Mouse (Mus musculus) MEL (cell line): ENCODE data around the gene Smg6. TPM values are rescaled to one million over a fixed set of nuclear protein-coding genes. Genes with fewer than 3 reads are reported as not detected.

Source experiments
- DNase-seq: peaks from one replicate; pipeline ENCODE4 v3.0.0; 2011; ENCODE audit warnings: low read depth, low spot score
- H3K27ac ChIP-seq: 2 replicates; pipeline ENCODE4 v1.5.1; 2012; ENCODE audit warnings: low read depth, mild to moderate bottlenecking, control low read depth, low read length, moderate library complexity; ENCODE audit not compliant: control insufficient read depth
- H3K27me3 ChIP-seq, 2 experiments: fragments of 150-350 bp in 1 of 2; sonication (generic) in 1 of 2; 2 replicates each; pipeline ENCODE4 v1.6.1; 2012; ENCODE audit warnings: low read length in 2 of 2, mild to moderate bottlenecking in 2 of 2, improper control_type of control experiment in 1 of 2, moderate library complexity in 1 of 2; ENCODE audit not compliant: insufficient read depth in 2 of 2, control insufficient read depth in 1 of 2
- H3K36me3 ChIP-seq, 2 experiments: 2 replicates each; pipeline ENCODE4 v1.6.1; 2012 to 2014; ENCODE audit warnings: low read length in 2 of 2, improper control_type of control experiment in 1 of 2, inconsistent platforms in 1 of 2, mild to moderate bottlenecking in 1 of 2; ENCODE audit not compliant: insufficient read depth in 2 of 2, control insufficient read depth in 1 of 2
- H3K4me1 ChIP-seq, 2 experiments: fragments of 150-350 bp in 1 of 2; sonication (generic) in 1 of 2; 2 replicates each; pipeline ENCODE4 v1.6.1; 2012; ENCODE audit warnings: low read length in 2 of 2, improper control_type of control experiment in 1 of 2, mild to moderate bottlenecking in 1 of 2; ENCODE audit not compliant: insufficient read depth in 2 of 2, control insufficient read depth in 1 of 2
- H3K4me3 ChIP-seq, 2 experiments: fragments of 150-350 bp in 1 of 2; sonication (generic) in 1 of 2; 2 replicates each; pipeline ENCODE4 v1.5.1; 2012; ENCODE audit warnings: low read depth in 2 of 2, low read length in 2 of 2, mild to moderate bottlenecking in 2 of 2, moderate library complexity in 2 of 2, control low read depth in 1 of 2, improper control_type of control experiment in 1 of 2; ENCODE audit not compliant: control insufficient read depth in 1 of 2, insufficient read depth in 1 of 2
- H3K79me2 ChIP-seq: 2 replicates; pipeline ENCODE4 v1.6.1; 2012; ENCODE audit warnings: mild to moderate bottlenecking, low read length, moderate library complexity; ENCODE audit not compliant: control insufficient read depth, poor library complexity, insufficient read depth
- H3K9ac ChIP-seq: 2 replicates; pipeline ENCODE4 v1.6.1; 2012; ENCODE audit warnings: low read depth, mild to moderate bottlenecking, control low read depth, low read length, moderate library complexity; ENCODE audit not compliant: control insufficient read depth, poor library complexity, severe bottlenecking
- H3K9me3 ChIP-seq: fragments of 150-350 bp; sonication (generic); replicated peaks from 2 replicates; pipeline ENCODE4 v1.6.1; 2012; ENCODE audit warnings: mild to moderate bottlenecking, low read length, improper control_type of control experiment, moderate library complexity; ENCODE audit not compliant: insufficient read depth
- CTCF ChIP-seq, 3 experiments: IDR thresholded peaks in 2 of 3; conservative IDR thresholded peaks in 1 of 3; 2 replicates each; pipeline ENCODE4 v1.5.1; 2011 to 2012; ENCODE audit warnings: low read length in 3 of 3, low read depth in 2 of 3, mild to moderate bottlenecking in 2 of 3, improper control_type of control experiment in 1 of 3, inconsistent platforms in 1 of 3, mixed read lengths in 1 of 3, moderate library complexity in 1 of 3; ENCODE audit not compliant: control insufficient read depth in 1 of 3, insufficient read depth in 1 of 3, poor library complexity in 1 of 3, severe bottlenecking in 1 of 3
- JUND ChIP-seq: IDR thresholded peaks from 2 replicates; pipeline ENCODE4 v1.6.1; 2011; ENCODE audit warnings: low read depth, mild to moderate bottlenecking, improper control_type of control experiment, low read length
- MAX ChIP-seq: IDR thresholded peaks from 2 replicates; pipeline ENCODE4 v1.6.1; 2011; ENCODE audit warnings: low read length, improper control_type of control experiment
- MXI1 ChIP-seq: IDR thresholded peaks from 2 replicates; pipeline ENCODE4 v1.6.1; 2011; ENCODE audit warnings: mild to moderate bottlenecking, low read depth, low read length, improper control_type of control experiment
- MYB ChIP-seq: IDR thresholded peaks from 2 replicates; pipeline ENCODE4 v1.6.1; 2011; ENCODE audit warnings: mild to moderate bottlenecking, low read depth, low read length, improper control_type of control experiment
- MYC ChIP-seq: IDR thresholded peaks from 2 replicates; pipeline ENCODE4 v1.6.1; 2011; ENCODE audit warnings: low read depth, mild to moderate bottlenecking, low read length, improper control_type of control experiment, moderate library complexity
- NELFE ChIP-seq: IDR thresholded peaks from 2 replicates; pipeline ENCODE4 v1.6.1; 2011; ENCODE audit warnings: low read depth, low read length, improper control_type of control experiment
- NRF1 ChIP-seq: IDR thresholded peaks from 2 replicates; pipeline ENCODE4 v1.6.1; 2014; ENCODE audit warnings: low read depth, mild to moderate bottlenecking, inconsistent platforms, low read length, improper control_type of control experiment, moderate library complexity; ENCODE audit not compliant: poor library complexity, insufficient read depth, severe bottlenecking
- POLR2AphosphoS2 ChIP-seq: IDR thresholded peaks from 2 replicates; pipeline ENCODE4 v1.6.1; 2011; ENCODE audit warnings: low read length, improper control_type of control experiment
- RAD21 ChIP-seq: IDR thresholded peaks from 2 replicates; pipeline ENCODE4 v1.6.1; 2011; ENCODE audit warnings: mild to moderate bottlenecking, low read depth, low read length, improper control_type of control experiment
- SIN3A ChIP-seq: IDR thresholded peaks from 2 replicates; pipeline ENCODE4 v1.6.1; 2012; ENCODE audit warnings: low read length, improper control_type of control experiment, inconsistent platforms
- TAL1 ChIP-seq: IDR thresholded peaks from 2 replicates; pipeline ENCODE4 v1.6.1; 2012; ENCODE audit warnings: mild to moderate bottlenecking, inconsistent platforms, low read length, moderate library complexity, mixed read lengths
- TCF12 ChIP-seq: IDR thresholded peaks from 2 replicates; pipeline ENCODE4 v1.6.1; 2014; ENCODE audit warnings: low read depth, mild to moderate bottlenecking, inconsistent platforms, low read length, improper control_type of control experiment, moderate library complexity
- UBTF ChIP-seq: IDR thresholded peaks from 2 replicates; pipeline ENCODE4 v1.6.1; 2012; ENCODE audit warnings: low read depth, mild to moderate bottlenecking, inconsistent platforms, low read length, improper control_type of control experiment, moderate library complexity, borderline replicate concordance; ENCODE audit not compliant: insufficient read depth
- USF1 ChIP-seq: IDR thresholded peaks from 2 replicates; pipeline ENCODE4 v1.6.1; 2014; ENCODE audit warnings: low read depth, mild to moderate bottlenecking, inconsistent platforms, low read length, improper control_type of control experiment, moderate library complexity
- ZMIZ1 ChIP-seq: IDR thresholded peaks from 2 replicates; pipeline ENCODE4 v1.6.1; 2012; ENCODE audit warnings: low read depth, mild to moderate bottlenecking, inconsistent platforms, low read length, improper control_type of control experiment, moderate library complexity
- ZNF384 ChIP-seq: IDR thresholded peaks from 2 replicates; pipeline ENCODE4 v1.6.1; 2012; ENCODE audit warnings: low read depth, mild to moderate bottlenecking, inconsistent platforms, low read length, improper control_type of control experiment
- polyA plus RNA-seq, 2 experiments: library from polyadenylated mRNA; stranded (reverse) in 1 of 2; unstranded in 1 of 2; fragments of >175 nt in 1 of 2; fragments of >200 nt in 1 of 2; gene quantifications; 2 replicates each; pipeline versions ENCODE4 v1.2.1 to v1.2.4; 2012; ENCODE audit warnings: low replicate concordance in 2 of 2, low read depth in 1 of 2; ENCODE audit not compliant: insufficient read length in 2 of 2, insufficient read depth in 1 of 2, missing spikeins in 1 of 2
- total RNA-seq: library from RNA; depleted of rRNA; stranded (reverse); fragments of 300-350 nt; gene quantifications from 2 replicates; pipeline ENCODE4 v1.2.3, GENCODE M21; 2012

Gene Smg6
- total and polyA plus RNA-seq, 3 experiments, result 11.6 to 19.0 TPM; not detected in 1

DNA sequence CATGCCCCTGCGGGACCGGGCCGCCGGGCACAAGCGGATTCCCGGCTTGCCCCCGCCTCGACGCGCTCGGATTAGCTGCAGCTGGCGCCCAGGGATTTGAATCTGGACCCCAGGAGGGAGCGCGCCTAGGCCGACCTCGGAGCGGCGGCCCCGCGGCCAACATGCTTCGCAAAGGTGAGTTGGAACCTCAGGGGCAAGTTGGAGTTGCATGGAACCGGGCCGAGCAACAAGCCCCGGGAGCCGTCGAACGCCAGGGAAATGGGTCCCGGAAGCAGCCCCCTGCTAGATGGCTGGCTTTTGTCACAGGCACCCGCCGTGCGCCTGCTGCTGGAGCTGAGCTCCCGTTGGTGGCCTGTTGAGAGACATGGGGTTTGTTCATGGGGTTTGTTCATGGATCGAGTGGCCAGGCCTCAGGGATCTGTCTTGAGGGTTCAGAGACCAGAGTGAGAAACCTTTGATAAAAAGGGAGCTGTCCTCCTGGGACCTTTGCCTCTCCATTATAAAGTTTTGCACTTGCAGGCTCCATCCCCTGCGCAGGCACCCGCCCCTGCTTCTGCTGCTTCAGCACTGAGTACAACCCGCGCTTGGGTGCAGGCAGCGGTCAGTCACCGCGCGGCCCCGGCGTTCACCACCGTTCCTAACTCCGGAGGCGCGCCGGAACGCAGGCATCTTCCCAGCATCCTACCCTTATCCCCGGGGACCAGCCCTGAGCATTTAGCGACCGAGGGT, 268.7 kb downstream of the Smg6 start:
- peaks cover 2 to 14% of the 10 kb centered on the region in 2 experiments; a peak in 3 of 4 replicates for H3K4me1 ChIP-seq
- H3K4me3 ChIP-seq, result peak overlapping the region; percentile 68 to 80
- H3K79me2 ChIP-seq, result peaks cover 9% of the 10 kb centered on the region
- H3K9me3 ChIP-seq, result no peaks in the 10 kb centered on the region
- H3K9ac ChIP-seq, result peak overlapping the region; percentile 69
- TF ChIP-seq ZMIZ1 (no peak), NELFE (0 out of 2 replicates have a peak, but pooled peaks have one; percentile 10), NRF1 (no peak), MXI1 (0 out of 2 replicates have a peak, but pooled peaks have one; percentile 13), MYB (no peak), ZNF384 (no peak), USF1 (no peak), CTCF (IDR thresholded peaks at IDR 0.05 in 2 of 3, conservative IDR thresholded peaks at IDR 0.05 in 1 of 3; ENCODE audit: control insufficient read depth in 1 of 3, insufficient read depth in 1 of 3, low read depth in 2 of 3, low read length in 3 of 3, poor library complexity in 1 of 3, severe bottlenecking in 1 of 3) (0 out of 6 replicates have a peak, but pooled peaks of 1 of the 3 experiments have one; percentile 1), SIN3A (no peak), MYC (no peak), JUND (no peak)
- H3K27ac ChIP-seq, result no peak overlapping the region
- H3K36me3 ChIP-seq, result peaks cover 0 to 3% of the 10 kb centered on the region in 2 experiments; a peak in 1 of 4 replicates
- H3K27me3 ChIP-seq, result peaks cover 2 to 15% of the 10 kb centered on the region in 2 experiments; a peak in 2 of 4 replicates
- DNase-seq, result peak; percentile 57

DNA sequence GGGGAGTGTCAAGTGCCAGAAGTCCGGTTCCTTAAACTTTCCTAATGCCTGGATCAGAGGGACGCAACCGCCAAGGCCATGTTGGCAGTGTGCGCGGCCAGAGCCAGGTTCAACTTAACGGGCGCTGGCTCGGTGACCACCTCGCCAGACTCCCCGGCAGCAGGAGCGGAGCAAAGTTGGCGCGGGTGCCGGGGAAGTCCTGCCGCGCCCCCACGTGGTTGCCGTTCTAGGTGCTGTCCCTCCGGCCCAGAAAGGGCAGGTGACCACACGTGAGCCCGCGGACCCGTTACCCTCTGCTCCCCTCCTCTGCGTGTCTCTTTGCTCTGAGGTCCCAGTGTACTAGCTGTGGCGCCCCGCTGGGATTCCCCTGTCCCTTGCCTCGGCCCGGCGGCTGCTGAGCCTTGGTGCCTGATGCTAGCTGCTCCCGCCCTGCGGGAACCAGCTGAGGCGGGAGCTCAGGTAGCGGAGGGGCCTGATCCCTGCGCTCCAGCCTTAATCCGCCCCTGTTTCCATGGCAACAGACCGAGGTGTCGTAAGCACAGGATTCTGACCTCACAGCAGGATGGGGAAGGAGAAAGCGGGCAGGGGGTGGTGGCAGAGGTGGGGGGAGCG, 269.3 kb downstream of the Smg6 start:
- Histone ChIP-seq H3K9ac (peak overlapping the region; percentile 69), H3K36me3 (peaks cover 0 to 3% of the 10 kb centered on the region in 2 experiments; a peak in 1 of 4 replicates), H3K4me3 (peak overlapping the region; percentile 68 to 80), H3K27me3 (peaks cover 2 to 15% of the 10 kb centered on the region in 2 experiments; a peak in 2 of 4 replicates), H3K4me1 (peaks cover 2 to 14% of the 10 kb centered on the region in 2 experiments; a peak in 3 of 4 replicates), H3K79me2 (peaks cover 3% of the 10 kb centered on the region), H3K9me3 (no peaks in the 10 kb centered on the region)
- peak; percentile 48 for DNase-seq
- no peak for TF ChIP-seq UBTF
- TF ChIP-seq MXI1, result no peak
- TF ChIP-seq USF1, result peak; percentile 37; the same call in 1 of the 2 replicates
- no peak for TF ChIP-seq POLR2AphosphoS2
- TF ChIP-seq MAX, result 0 out of 2 replicates have a peak, but pooled peaks have one; percentile 34
- TF ChIP-seq SIN3A, result no peak
- TF ChIP-seq RAD21, result no peak; the same call in 1 of the 2 replicates
- TF ChIP-seq CTCF (IDR thresholded peaks at IDR 0.05 in 2 of 3, conservative IDR thresholded peaks at IDR 0.05 in 1 of 3; ENCODE audit: control insufficient read depth in 1 of 3, insufficient read depth in 1 of 3, low read depth in 2 of 3, low read length in 3 of 3, poor library complexity in 1 of 3, severe bottlenecking in 1 of 3), result peak in 2 of 3 experiments; percentile 26 to 48; a peak in 4 of 6 replicates
- no peak for TF ChIP-seq TAL1
- no peak for TF ChIP-seq TCF12
- no peak for TF ChIP-seq MYC
- TF ChIP-seq, all 39 proteins: peak for 3
- H3K27ac ChIP-seq, result no peak overlapping the region
